Mouse (Mus musculus) kidney, embryonic 14.5 days (tissue): ENCODE results near the gene Ceacam1. TPM values are rescaled to one million over a fixed set of nuclear protein-coding genes. Genes with fewer than 3 reads are reported as not detected.
"Not testable (repeated sequence)": the region's sequence is repeated elsewhere in the genome, so short reads cannot be mapped to it uniquely, and the experiment has no call there.

Experiments
- ATAC-seq: fragments of 200-750 bp; cut with Nextera tagmentation; 2 replicates; pipeline ENCODE4 v1.8.0; 2017; ENCODE audit warnings: moderate number of reproducible peaks, mild to moderate bottlenecking, moderate TSS enrichment, moderate library complexity; ENCODE audit not compliant: low FRiP score, low TSS enrichment
- H3K27ac ChIP-seq: fragments of 300-500 bp; sonication (generic); 2 replicates; pipeline ENCODE4 v1.5.1; 2014; ENCODE audit warnings: low read depth, mild to moderate bottlenecking, low read length, moderate library complexity, mixed read lengths
- H3K27me3 ChIP-seq: fragments of 300-500 bp; sonication (generic); 2 replicates; pipeline ENCODE4 v1.6.1; 2014; ENCODE audit warnings: mild to moderate bottlenecking, low read length; ENCODE audit not compliant: control insufficient read depth, insufficient read depth
- H3K36me3 ChIP-seq: fragments of 300-500 bp; sonication (generic); 2 replicates; pipeline ENCODE4 v1.6.1; 2014; ENCODE audit warnings: low read length, mixed read lengths; ENCODE audit not compliant: control insufficient read depth, insufficient read depth
- H3K4me1 ChIP-seq: fragments of 300-500 bp; sonication (generic); 2 replicates; pipeline ENCODE4 v1.6.1; 2014; ENCODE audit warnings: low read length, mixed read lengths; ENCODE audit not compliant: control insufficient read depth, insufficient read depth
- H3K4me2 ChIP-seq: fragments of 300-500 bp; sonication (generic); replicated peaks from 2 replicates; pipeline ENCODE4 v1.6.1; 2014; ENCODE audit warnings: low read depth, mild to moderate bottlenecking, low read length
- H3K4me3 ChIP-seq: fragments of 300-500 bp; sonication (generic); 2 replicates; pipeline ENCODE4 v1.5.1; 2014; ENCODE audit warnings: mild to moderate bottlenecking, low read length
- H3K9ac ChIP-seq: fragments of 300-500 bp; sonication (generic); 2 replicates; pipeline ENCODE4 v1.6.1; 2014; ENCODE audit warnings: low read depth, mild to moderate bottlenecking, low read length, moderate library complexity
- H3K9me3 ChIP-seq: fragments of 300-500 bp; sonication (generic); 2 replicates; pipeline ENCODE4 v1.6.1; 2016; ENCODE audit warnings: low read length; ENCODE audit not compliant: control insufficient read depth
- WGBS: fragments of 180-500 bp; shearing (Covaris S2); extraction: QIAGEN DNeasy Blood & Tissue Kit; methylation state at CpG from one replicate; pipeline ENCODE4 v1.1.7; 2014; 5-methylcytosine and 5-hydroxymethylcytosine counted together
- polyA plus RNA-seq: library from polyadenylated mRNA; unstranded; fragments of >200 nt; fragmentation: Nextera tagmentation; extraction: Ambion mirVana; gene quantifications from 2 replicates; pipeline ENCODE4 v1.2.1, GENCODE M21; 2014

Ceacam1 gene
- polyA plus RNA-seq, 1 experiment from 2014 or later, result 5.7 TPM

GRCm38 (mm10) chr7:25483133-25483735 lies 5.8 kb upstream of the Ceacam1 start:
- Histone ChIP-seq H3K9ac (no peak overlapping the region), H3K4me3 (no peak overlapping the region), H3K4me2 (no peak overlapping the region), H3K9me3 (no peaks in the 10 kb centered on the region), H3K36me3 (no peaks in the 10 kb centered on the region), H3K4me1 (no peaks in the 10 kb centered on the region), H3K27me3 (no peaks in the 10 kb centered on the region), H3K27ac (no peak overlapping the region)
- 81% methylated on average over 8 of the region's 8 CpGs for WGBS
- no peak for ATAC-seq

- WGBS, result 69% methylated on average over 8 of the region's 8 CpGs
- not testable (repeated sequence) for H3K36me3 ChIP-seq
Observed at GRCm38 (mm10) chr7:25480791-25481190, 3.4 kb upstream of the Ceacam1 start.

GRCm38 (mm10) chr7:25479440-25479839 lies 2.0 kb upstream of the Ceacam1 start:
- 0% methylated on average over 1 of the region's 1 CpGs for WGBS
- ATAC-seq, result no peak

More at GRCm38 (mm10) chr7:25480791-25481190, 3.4 kb upstream of the Ceacam1 start:
- H3K9me3 ChIP-seq, H3K27me3 ChIP-seq, H3K4me1 ChIP-seq, H3K4me3 ChIP-seq, H3K9ac ChIP-seq, H3K4me2 ChIP-seq, H3K27ac ChIP-seq, ATAC-seq: not testable (repeated sequence)

GRCm38 (mm10) chr7:25477752-25478093 lies 320 bp upstream of the Ceacam1 start:
- 24% methylated on average over 1 of the region's 2 CpGs for WGBS
- ATAC-seq, result not testable (repeated sequence)

More at GRCm38 (mm10) chr7:25479440-25479839, 2.0 kb upstream of the Ceacam1 start:
- Histone ChIP-seq H3K9me3 (no peaks in the 10 kb centered on the region), H3K4me2 (no peak overlapping the region), H3K4me3 (no peak overlapping the region), H3K36me3 (no peaks in the 10 kb centered on the region), H3K9ac (no peak overlapping the region), H3K27me3 (no peaks in the 10 kb centered on the region), H3K27ac (no peak overlapping the region), H3K4me1 (no peaks in the 10 kb centered on the region)

GRCm38 (mm10) chr7:25471821-25472220 lies 5.6 kb downstream of the Ceacam1 start:
- WGBS, result 75% methylated on average over 6 of the region's 6 CpGs
- H3K27ac ChIP-seq, H3K4me1 ChIP-seq, H3K9ac ChIP-seq, H3K4me2 ChIP-seq, H3K4me3 ChIP-seq, H3K9me3 ChIP-seq, ATAC-seq, H3K27me3 ChIP-seq, H3K36me3 ChIP-seq: not testable (repeated sequence)

More at GRCm38 (mm10) chr7:25477752-25478093, 320 bp upstream of the Ceacam1 start:
- not testable (repeated sequence) for H3K9ac ChIP-seq, H3K27me3 ChIP-seq, H3K27ac ChIP-seq, H3K4me1 ChIP-seq, H3K9me3 ChIP-seq, H3K4me3 ChIP-seq, H3K4me2 ChIP-seq, H3K36me3 ChIP-seq

- not testable (repeated sequence) for ATAC-seq
- 84% methylated on average over 3 of the region's 3 CpGs for WGBS
Observed at GRCm38 (mm10) chr7:25465586-25465985, 11.8 kb downstream of the Ceacam1 start.

GRCm38 (mm10) chr7:25465010-25465409 lies 12.4 kb downstream of the Ceacam1 start:
- no peak overlapping the region for H3K4me3 ChIP-seq
- no peak overlapping the region for H3K4me2 ChIP-seq
- no peaks in the 10 kb centered on the region for H3K36me3 ChIP-seq
- H3K9ac ChIP-seq, result no peak overlapping the region
- no peak overlapping the region for H3K27ac ChIP-seq
- no peaks in the 10 kb centered on the region for H3K9me3 ChIP-seq
- 73% methylated on average over 1 of the region's 1 CpGs for WGBS
- H3K4me1 ChIP-seq, result no peaks in the 10 kb centered on the region
- no peaks in the 10 kb centered on the region for H3K27me3 ChIP-seq
- ATAC-seq, result no peak

More at GRCm38 (mm10) chr7:25465586-25465985, 11.8 kb downstream of the Ceacam1 start:
- not testable (repeated sequence) for H3K9me3 ChIP-seq, H3K27me3 ChIP-seq, H3K4me1 ChIP-seq, H3K9ac ChIP-seq, H3K36me3 ChIP-seq, H3K27ac ChIP-seq, H3K4me2 ChIP-seq, H3K4me3 ChIP-seq

- H3K9ac ChIP-seq, H3K4me2 ChIP-seq, ATAC-seq, H3K4me3 ChIP-seq, H3K9me3 ChIP-seq, H3K27me3 ChIP-seq, H3K36me3 ChIP-seq, H3K4me1 ChIP-seq, H3K27ac ChIP-seq: not testable (repeated sequence)
- no CpG with 5 or more reads among the region's 1 CpGs for WGBS
Observed at GRCm38 (mm10) chr7:25462033-25462337, 15.4 kb downstream of the Ceacam1 start.

- H3K9me3 ChIP-seq, H3K27me3 ChIP-seq, ATAC-seq, H3K4me3 ChIP-seq, H3K36me3 ChIP-seq, H3K4me2 ChIP-seq, H3K9ac ChIP-seq, H3K27ac ChIP-seq, H3K4me1 ChIP-seq: not testable (repeated sequence)
- 67% methylated on average over 4 of the region's 5 CpGs for WGBS
Observed at GRCm38 (mm10) chr7:25461336-25462032, 15.9 kb downstream of the Ceacam1 start.
